Mouse (Mus musculus) bone marrow macrophage, adult 2 months (primary cell): ENCODE data around the gene Gm10837.

ENCODE experiments used
- CTCF ChIP-seq: IDR thresholded peaks from 2 replicates; pipeline ENCODE4 v1.5.1; 2012; ENCODE audit warnings: low read depth, mild to moderate bottlenecking, low read length, moderate library complexity
- POLR2A ChIP-seq: IDR thresholded peaks from 2 replicates; pipeline ENCODE4 v1.6.1; 2012; ENCODE audit warnings: mild to moderate bottlenecking, low read depth, low read length, borderline replicate concordance

- TF ChIP-seq CTCF (no peak), POLR2A (no peak)
Observed at GRCm38 (mm10) chr14:122485635-122486181, 4.7 kb upstream of the Gm10837 start.
